Mouse (Mus musculus): ENCODE results near the gene Pcp2. TPM values are rescaled to one million over a fixed set of nuclear protein-coding genes. Genes with fewer than 3 reads are reported as not detected.

Pcp2 gene
- 0.12 TPM in 1 of 2 replicates, not detected in the other for polyA plus RNA-seq (2015; fragmentation: Nextera tagmentation; extraction: Ambion mirVana)

DNA sequence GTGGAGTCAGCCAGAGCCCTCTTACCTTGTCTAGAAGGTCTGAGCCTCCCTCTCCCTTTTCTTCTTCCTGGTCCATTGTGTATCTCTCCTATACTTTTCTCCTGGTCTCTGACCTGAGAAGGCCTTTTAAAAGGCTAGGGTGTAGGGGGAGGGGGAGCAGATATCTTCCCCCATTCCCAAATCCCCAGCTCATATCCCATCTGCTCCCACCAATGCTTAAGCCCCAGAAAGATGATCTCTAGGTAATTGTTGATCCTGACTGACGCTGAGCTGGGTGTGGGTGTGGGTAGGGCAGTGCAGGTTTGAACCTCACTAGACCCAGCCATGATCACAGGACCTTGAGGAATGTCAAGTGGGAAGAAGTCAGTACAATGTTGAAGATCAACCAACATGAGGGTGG lies at the start of gene Pcp2:
Gene Pcp2, minus strand, starts transcription at position 101 of the 400 bp plus-strand sequence.
- WGBS = 43% methylated on average over 1 of the region's 1 CpGs
- H3K4me1 ChIP-seq = peaks cover 8% of the 10 kb centered on the region
- H3K9me3 ChIP-seq = no peaks in the 10 kb centered on the region
- H3K27ac ChIP-seq = no peak within 1 kb of the TSS
- no peak within 1 kb of the TSS for H3K9ac ChIP-seq
- ATAC-seq (ENCODE audit: borderline replicate concordance, extremely low read depth, low FRiP score, low TSS enrichment) = no peak
- peaks cover 8% of the 10 kb centered on the region; the same call in 1 of the 2 replicates for H3K27me3 ChIP-seq
- H3K36me3 ChIP-seq = no peaks in the 10 kb centered on the region
- H3K4me3 ChIP-seq = no peak within 1 kb of the TSS
- H3K4me2 ChIP-seq = no peak within 1 kb of the TSS

- Histone ChIP-seq H3K27ac (no peak overlapping the region), H3K4me1 (peaks cover 31% of the 10 kb centered on the region), H3K4me2 (no peak overlapping the region), H3K9me3 (no peaks in the 10 kb centered on the region), H3K27me3 (no peaks in the 10 kb centered on the region), H3K4me3 (no peak overlapping the region), H3K9ac (no peak overlapping the region), H3K36me3 (peaks cover 9% of the 10 kb centered on the region)
- no peak for ATAC-seq (ENCODE audit: borderline replicate concordance, extremely low read depth, low FRiP score, low TSS enrichment)
- 37% methylated on average over 3 of the region's 3 CpGs for WGBS
These were observed 49.3 kb upstream of the Pcp2 start for GRCm38 (mm10) chr8:3674671-3675070.

DNA sequence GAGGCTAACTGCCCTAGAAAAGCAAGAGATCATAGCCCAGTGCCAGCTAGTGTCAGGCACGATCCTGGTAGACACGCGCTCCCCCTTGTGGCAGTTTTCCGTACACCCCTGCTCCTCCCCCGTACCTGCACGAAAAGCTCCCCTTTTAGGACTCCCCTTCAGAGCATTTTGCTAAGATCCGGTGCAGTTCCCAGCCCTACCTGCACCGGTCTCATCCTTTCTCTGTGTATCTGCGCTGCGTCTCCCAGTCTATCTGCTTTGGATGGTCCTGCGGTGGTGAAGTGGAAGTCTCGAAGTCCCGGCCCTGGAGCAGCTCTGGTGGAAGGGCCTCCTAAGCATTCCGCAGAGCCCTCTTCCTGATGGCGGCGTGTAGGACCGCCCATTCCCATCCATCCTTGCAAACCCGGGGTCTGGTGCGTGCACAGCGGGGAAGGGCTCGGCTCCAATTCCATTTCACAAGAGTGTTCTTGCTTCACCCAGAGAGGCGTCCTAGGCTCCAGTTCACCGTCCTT lies 46.7 kb upstream of the Pcp2 start, which contains the start of gene Fcor:
Gene Fcor, minus strand, starts transcription at position 383 of the 512 bp plus-strand sequence.
- under 1% methylated on average over 23 of the region's 23 CpGs for WGBS
- H3K9me3 ChIP-seq = no peaks in the 10 kb centered on the region
- peaks cover 12% of the 10 kb centered on the region; the same call in 1 of the 2 replicates for H3K4me1 ChIP-seq
- H3K36me3 ChIP-seq = no peaks in the 10 kb centered on the region
- peak within 1 kb of the TSS; percentile 61 for H3K4me3 ChIP-seq
- no peaks in the 10 kb centered on the region for H3K27me3 ChIP-seq
- H3K27ac ChIP-seq = peak within 1 kb of the TSS; percentile 54; the same call in 1 of the 2 replicates
- peak within 1 kb of the TSS; percentile 67 for H3K4me2 ChIP-seq
- peak; percentile 88 for ATAC-seq (ENCODE audit: borderline replicate concordance, extremely low read depth, low FRiP score, low TSS enrichment)
- H3K9ac ChIP-seq = peak within 1 kb of the TSS; percentile 59

DNA sequence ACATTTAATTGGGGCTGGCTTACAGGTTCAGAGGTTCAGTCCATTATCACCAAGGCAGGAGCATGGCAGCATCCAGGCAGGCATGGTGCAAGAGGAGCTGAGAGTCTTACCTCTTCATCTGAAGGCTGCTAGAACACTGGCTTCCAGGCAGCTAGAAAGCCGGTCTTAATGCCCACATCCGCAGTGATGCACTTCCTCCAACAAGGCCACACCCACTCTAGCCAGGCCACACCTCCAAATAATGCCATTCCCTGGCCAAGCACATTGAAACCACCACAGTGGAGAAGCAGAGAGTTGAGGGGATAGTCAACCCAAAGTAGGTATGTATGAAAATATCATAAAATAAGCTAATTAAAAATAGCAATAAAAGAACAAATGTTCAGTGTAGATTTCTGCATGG lies 45.0 kb upstream of the Pcp2 start:
- no peak overlapping the region for H3K4me2 ChIP-seq
- ATAC-seq (ENCODE audit: borderline replicate concordance, extremely low read depth, low FRiP score, low TSS enrichment) = no peak
- WGBS = 71% methylated on average over 2 of the region's 2 CpGs

DNA sequence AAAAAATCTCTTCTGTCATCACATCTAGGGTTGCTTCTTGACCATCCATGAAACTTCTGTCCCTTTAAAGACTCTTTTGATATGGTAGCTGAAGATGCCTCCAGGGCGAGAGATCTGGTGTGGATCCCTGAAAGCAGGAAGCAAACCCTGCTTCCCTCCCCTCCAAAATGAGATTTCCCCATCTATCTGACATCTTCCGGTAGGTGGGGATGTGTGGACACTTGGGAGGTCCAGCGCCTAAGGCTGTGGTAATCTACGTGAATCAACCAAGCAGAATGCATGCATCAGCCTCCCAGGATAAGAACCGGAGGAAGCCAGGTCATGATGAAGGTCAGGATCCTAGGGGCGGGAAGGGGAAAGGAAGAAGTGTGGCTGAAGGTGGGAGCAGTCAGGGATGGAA lies 40.2 kb upstream of the Pcp2 start, which contains the start of gene Mcemp1:
Gene Mcemp1, plus strand, starts transcription at position 248 of the 400 bp plus-strand sequence.
- Histone ChIP-seq H3K4me3 (no peak within 1 kb of the TSS), H3K4me2 (no peak within 1 kb of the TSS), H3K9ac (no peak within 1 kb of the TSS), H3K27me3 (no peaks in the 10 kb centered on the region), H3K36me3 (no peaks in the 10 kb centered on the region), H3K4me1 (no peaks in the 10 kb centered on the region), H3K9me3 (no peaks in the 10 kb centered on the region), H3K27ac (no peak within 1 kb of the TSS)
- ATAC-seq (ENCODE audit: borderline replicate concordance, extremely low read depth, low FRiP score, low TSS enrichment) = no peak
- 72% methylated on average over 6 of the region's 6 CpGs for WGBS

More for the DNA sequence above, 45.0 kb upstream of the Pcp2 start:
- Histone ChIP-seq H3K27me3 (no peaks in the 10 kb centered on the region), H3K9ac (no peak overlapping the region), H3K4me3 (no peak overlapping the region), H3K9me3 (no peaks in the 10 kb centered on the region), H3K27ac (no peak overlapping the region), H3K36me3 (no peaks in the 10 kb centered on the region), H3K4me1 (0 out of 2 replicates have a peak, but pooled peaks cover 6% of the 10 kb centered on the region)

- H3K27ac ChIP-seq = no peak overlapping the region
- no peaks in the 10 kb centered on the region for H3K9me3 ChIP-seq
- ATAC-seq (ENCODE audit: borderline replicate concordance, extremely low read depth, low FRiP score, low TSS enrichment) = no peak
- no peaks in the 10 kb centered on the region for H3K27me3 ChIP-seq
- no peak overlapping the region for H3K4me2 ChIP-seq
- no peaks in the 10 kb centered on the region for H3K4me1 ChIP-seq
- no peak overlapping the region for H3K4me3 ChIP-seq
- 62% methylated on average over 5 of the region's 5 CpGs for WGBS
- no peak overlapping the region for H3K9ac ChIP-seq
- no peaks in the 10 kb centered on the region for H3K36me3 ChIP-seq
These were observed 39.1 kb upstream of the Pcp2 start for GRCm38 (mm10) chr8:3664405-3664804.

GRCm38 (mm10) chr8:3660889-3661288 lies 35.5 kb upstream of the Pcp2 start:
- Histone ChIP-seq H3K4me3 (no peak overlapping the region), H3K4me1 (no peaks in the 10 kb centered on the region), H3K36me3 (no peaks in the 10 kb centered on the region), H3K9ac (no peak overlapping the region), H3K27ac (no peak overlapping the region), H3K27me3 (no peaks in the 10 kb centered on the region), H3K4me2 (no peak overlapping the region), H3K9me3 (no peaks in the 10 kb centered on the region)
- WGBS = 70% methylated on average over 8 of the region's 8 CpGs
- ATAC-seq (ENCODE audit: borderline replicate concordance, extremely low read depth, low FRiP score, low TSS enrichment) = no peak

DNA sequence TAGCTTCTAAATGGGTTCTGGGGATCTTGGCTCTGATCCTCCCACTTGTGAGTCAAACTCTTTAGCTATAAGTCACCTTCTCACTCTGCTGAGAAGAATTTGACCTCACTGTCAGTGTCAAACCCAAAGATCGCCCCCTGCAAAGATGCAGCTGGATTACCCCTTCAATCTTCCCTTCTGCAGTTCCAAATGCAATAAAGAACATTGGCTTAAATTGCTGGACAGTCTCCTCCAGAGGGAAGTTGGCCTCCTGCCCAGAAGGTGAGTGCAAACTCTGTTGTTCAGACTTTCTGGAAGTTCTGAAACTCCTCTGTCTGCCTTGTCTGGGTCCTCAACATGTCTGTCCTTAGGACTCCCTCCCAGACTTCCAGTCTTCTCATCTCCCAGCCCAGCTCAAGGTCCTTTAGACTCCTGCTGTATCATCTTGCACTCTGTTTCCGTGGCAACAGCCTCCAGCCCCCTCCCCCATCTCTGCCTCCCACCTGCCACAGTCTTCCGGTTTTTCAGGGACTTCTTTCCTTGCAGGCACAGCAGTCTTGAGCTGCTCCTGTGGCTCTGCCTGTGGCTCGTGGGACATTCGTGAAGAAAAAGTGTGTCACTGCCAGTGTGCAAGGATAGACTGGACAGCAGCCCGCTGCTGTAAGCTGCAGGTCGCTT lies 31.5 kb upstream of the Pcp2 start:
- no peaks in the 10 kb centered on the region for H3K9me3 ChIP-seq
- no peak overlapping the region for H3K27ac ChIP-seq
- no peaks in the 10 kb centered on the region for H3K27me3 ChIP-seq
- no peak for ATAC-seq (ENCODE audit: borderline replicate concordance, extremely low read depth, low FRiP score, low TSS enrichment)
- no peak overlapping the region for H3K9ac ChIP-seq
- no peak overlapping the region for H3K4me3 ChIP-seq
- WGBS = 14% methylated on average over 7 of the region's 7 CpGs
- no peak overlapping the region for H3K4me2 ChIP-seq
- no peaks in the 10 kb centered on the region for H3K36me3 ChIP-seq
- H3K4me1 ChIP-seq = no peaks in the 10 kb centered on the region

GRCm38 (mm10) chr8:3655526-3655925 lies 30.2 kb upstream of the Pcp2 start, which contains the start of gene Retn:
Gene Retn, plus strand, starts transcription at chr8:3655770.
- Histone ChIP-seq H3K4me1 (no peaks in the 10 kb centered on the region), H3K9me3 (no peaks in the 10 kb centered on the region), H3K4me3 (no peak within 1 kb of the TSS), H3K27me3 (no peaks in the 10 kb centered on the region), H3K4me2 (no peak within 1 kb of the TSS), H3K27ac (no peak within 1 kb of the TSS), H3K36me3 (no peaks in the 10 kb centered on the region), H3K9ac (no peak within 1 kb of the TSS)
- ATAC-seq (ENCODE audit: borderline replicate concordance, extremely low read depth, low FRiP score, low TSS enrichment) = no peak
- WGBS = 55% methylated on average over 3 of the region's 3 CpGs

DNA sequence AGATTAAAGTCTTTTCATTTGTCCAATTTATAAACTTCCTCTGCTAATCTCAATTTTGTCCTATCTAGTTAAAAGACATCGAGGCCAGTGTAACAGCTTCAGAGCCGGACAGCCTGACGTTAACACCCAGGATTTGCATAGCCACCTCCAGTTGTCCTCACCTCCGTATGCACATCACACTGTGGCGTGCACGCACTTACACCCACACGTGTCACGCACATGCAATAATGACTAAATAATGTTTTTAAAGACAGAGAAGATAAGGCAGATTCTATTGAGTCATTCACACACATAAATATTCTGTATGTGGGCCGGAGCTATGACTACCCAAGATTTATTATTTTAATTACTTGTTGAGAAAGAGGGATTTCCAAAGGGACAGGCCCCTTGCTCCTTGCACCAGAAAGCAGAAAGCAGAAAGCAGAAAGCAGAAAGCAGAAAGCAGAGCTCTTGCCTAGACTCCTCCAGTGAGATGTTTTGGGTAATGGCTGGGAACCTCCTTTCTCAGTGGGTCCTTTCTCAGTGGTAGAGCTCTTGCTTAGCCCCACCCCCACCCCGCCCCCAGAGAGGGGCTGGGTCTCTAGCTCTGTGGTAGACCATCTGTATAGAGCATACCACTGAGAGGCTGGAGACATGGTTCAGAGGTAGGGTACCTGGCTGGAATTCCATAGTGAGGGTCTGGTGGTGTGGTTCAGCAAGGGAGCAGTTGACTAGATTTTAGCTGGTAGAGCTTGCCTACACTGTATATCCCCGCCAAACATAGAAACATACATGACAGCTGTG lies 29.6 kb upstream of the Pcp2 start:
- no peak overlapping the region for H3K4me2 ChIP-seq
- H3K36me3 ChIP-seq = no peaks in the 10 kb centered on the region
- no peak overlapping the region for H3K27ac ChIP-seq
- H3K27me3 ChIP-seq = no peaks in the 10 kb centered on the region
- no peak overlapping the region for H3K9ac ChIP-seq
- H3K9me3 ChIP-seq = no peaks in the 10 kb centered on the region
- no peaks in the 10 kb centered on the region for H3K4me1 ChIP-seq
- ATAC-seq (ENCODE audit: borderline replicate concordance, extremely low read depth, low FRiP score, low TSS enrichment) = no peak
- WGBS = 59% methylated on average over 11 of the region's 11 CpGs
- no peak overlapping the region for H3K4me3 ChIP-seq

GRCm38 (mm10) chr8:3652845-3653244 lies 27.5 kb upstream of the Pcp2 start:
- Histone ChIP-seq H3K4me3 (no peak overlapping the region), H3K9me3 (no peaks in the 10 kb centered on the region), H3K9ac (no peak overlapping the region), H3K36me3 (no peaks in the 10 kb centered on the region), H3K27me3 (no peaks in the 10 kb centered on the region), H3K27ac (no peak overlapping the region), H3K4me1 (no peaks in the 10 kb centered on the region), H3K4me2 (no peak overlapping the region)
- no peak for ATAC-seq (ENCODE audit: borderline replicate concordance, extremely low read depth, low FRiP score, low TSS enrichment)
- 67% methylated on average over 3 of the region's 3 CpGs for WGBS

DNA sequence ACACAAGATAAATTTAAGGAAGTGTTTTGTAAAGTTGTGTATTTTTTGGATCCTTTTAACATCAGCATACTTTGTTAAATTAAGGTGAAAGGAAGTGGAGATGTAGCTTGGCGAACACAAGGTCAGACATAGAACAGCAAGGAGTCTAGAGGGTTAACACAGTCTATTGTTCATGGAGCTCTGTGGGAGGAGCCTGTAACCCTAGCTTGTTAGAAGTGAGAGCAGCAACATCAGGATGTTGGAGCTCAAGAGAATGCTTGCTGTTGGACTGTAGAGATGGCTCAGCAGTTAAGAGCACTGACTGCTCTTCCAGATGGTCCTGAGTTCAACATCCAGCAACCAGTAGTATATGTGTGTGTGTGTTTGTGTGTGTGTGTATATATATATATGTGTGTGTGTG lies 23.6 kb upstream of the Pcp2 start:
- WGBS = 42% methylated on average over 1 of the region's 1 CpGs
- no peak for ATAC-seq (ENCODE audit: borderline replicate concordance, extremely low read depth, low FRiP score, low TSS enrichment)
- Histone ChIP-seq H3K4me3 (no peak overlapping the region), H3K4me2 (peak overlapping the region; percentile 15; the same call in 1 of the 2 replicates), H3K27me3 (no peaks in the 10 kb centered on the region), H3K4me1 (no peaks in the 10 kb centered on the region), H3K9ac (no peak overlapping the region), H3K9me3 (no peaks in the 10 kb centered on the region), H3K27ac (no peak overlapping the region), H3K36me3 (no peaks in the 10 kb centered on the region)
